Mouse (Mus musculus) stomach, postnatal 0 days (tissue): ENCODE measurements at regions not wholly inside any gene's neighbourhood (a gene's known extent, or its start where the extent isn't known, plus 50 kb on each side); places are given as distances from the start of the nearest gene placed in this dataset.

Experiments used
- CTCF ChIP-seq: IDR thresholded peaks from 2 replicates; pipeline ENCODE4 v1.5.1; 2016; ENCODE audit warnings: antibody characterized with exemption, low read depth, mild to moderate bottlenecking, moderate library complexity
- EP300 ChIP-seq: optimal IDR thresholded peaks from 2 replicates; pipeline ENCODE3; 2016; ENCODE audit warnings: antibody characterized with exemption

DNA sequence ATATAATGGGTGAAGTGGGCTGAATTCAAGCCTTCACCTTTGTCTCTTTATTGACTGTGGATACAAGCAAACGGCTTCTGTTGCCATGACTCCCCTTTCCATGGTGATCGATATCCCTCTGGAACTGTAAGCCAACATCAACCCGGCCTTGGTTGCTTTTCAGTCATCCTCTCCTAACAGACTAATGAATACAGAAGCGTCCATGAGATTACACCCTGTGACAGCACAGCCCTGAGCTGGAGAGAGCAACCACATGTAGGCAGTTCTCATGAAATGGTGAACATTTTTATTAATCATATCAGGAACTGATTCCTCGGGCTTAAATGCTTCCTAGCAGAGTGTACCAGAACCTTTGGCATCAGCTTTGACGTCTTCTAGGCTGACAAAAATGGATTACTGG, 63.7 kb downstream of the Cartpt start:
- TF ChIP-seq CTCF (no peak), EP300 (no peak)
